19 mouse cellular contexts compared by ENCODE assay signal in the genomic region with DNA sequence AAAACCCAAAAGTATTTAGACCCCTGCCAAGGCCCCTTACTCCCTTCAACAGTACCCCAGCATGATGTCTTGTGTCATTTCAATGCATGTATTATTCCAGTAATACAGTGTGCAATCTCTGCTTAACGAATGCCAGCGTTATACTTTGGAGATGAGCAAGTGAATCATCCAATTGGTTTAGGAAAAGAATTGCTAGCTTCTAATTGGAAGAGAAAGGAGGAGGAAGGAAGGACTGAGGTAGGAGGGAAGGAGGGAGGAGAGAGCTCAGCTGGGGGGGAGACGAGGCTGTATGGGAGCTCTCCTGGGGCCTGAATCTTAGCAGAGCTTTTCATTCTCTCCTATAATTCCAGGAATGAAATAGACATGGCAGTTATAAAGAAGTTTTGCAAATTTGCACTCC. TPM values are rescaled to one million over a fixed set of nuclear protein-coding genes. Genes with fewer than 3 reads are reported as not detected.
A peak's percentile ranks its signal among the peaks of the same experiment; 100 is the strongest.
DNase-seq lines count a peak whose midpoint lies in the region; ATAC-seq and TF ChIP-seq lines count a peak whose summit lies in the region.
"Had no signal": no experiment of that assay in that cellular context is flagged by ENCODE, and none has a peak within 500 bp of the region (broad histone marks: within the 10 kb centered on the region; RNA-seq: fewer than 3 reads in every experiment).

No protein-coding gene starts in this region.

- TF ChIP-seq CTCF in forebrain, postnatal 0 days (IDR thresholded peaks at IDR 0.05; ENCODE audit: low read depth), result no peak
- no peak for TF ChIP-seq CTCF in midbrain, postnatal 0 days (IDR thresholded peaks at IDR 0.05)
- TF ChIP-seq CTCF in thymus, adult 2 months (IDR thresholded peaks at IDR 0.05; ENCODE audit: borderline replicate concordance, control insufficient read depth, extremely low read depth, insufficient read depth, low read length, poor library complexity), result no peak

- H3K27ac ChIP-seq in forebrain, postnatal 0 days (ENCODE audit: low read depth, low read length), result no peak overlapping the region
- no peak overlapping the region for H3K27ac ChIP-seq in forebrain, embryonic 14.5 days (ENCODE audit: low read depth, low read length)
- no peak overlapping the region for H3K27ac ChIP-seq in hindbrain, embryonic 14.5 days
- H3K27ac ChIP-seq in hindbrain, embryonic 11.5 days (ENCODE audit: low read depth, low read length), result no peak overlapping the region
- no peak overlapping the region for H3K27ac ChIP-seq in midbrain, postnatal 0 days (ENCODE audit: low read depth, low read length)
- no peak overlapping the region for H3K27ac ChIP-seq in midbrain, embryonic 16.5 days (ENCODE audit: low read length)
- no peak overlapping the region for H3K27ac ChIP-seq in thymus, adult 2 months (ENCODE audit: control insufficient read depth, insufficient read depth, low read length)
- H3K27ac ChIP-seq: embryonic facial prominence, embryonic 15.5 days; heart, adult 2 months; intestine, embryonic 15.5 days had no signal

- no peak overlapping the region for H3K9ac ChIP-seq in forebrain, postnatal 0 days
- no peak overlapping the region for H3K9ac ChIP-seq in forebrain, embryonic 14.5 days (ENCODE audit: low read length)
- H3K9ac ChIP-seq in hindbrain, embryonic 14.5 days, result no peak overlapping the region
- no peak overlapping the region for H3K9ac ChIP-seq in hindbrain, embryonic 11.5 days (ENCODE audit: low read depth, low read length)
- H3K9ac ChIP-seq in midbrain, postnatal 0 days (replicated peaks; ENCODE audit: low read length, poor library complexity, severe bottlenecking), result no peak overlapping the region
- no peak overlapping the region for H3K9ac ChIP-seq in midbrain, embryonic 16.5 days (ENCODE audit: low read depth, low read length)
- H3K9ac ChIP-seq: embryonic facial prominence, embryonic 15.5 days; heart, embryonic 12.5 days; intestine, embryonic 15.5 days had no signal

- ATAC-seq in forebrain, postnatal 0 days, result peak; percentile 75; the same call in 1 of the 2 replicates
- no peak for ATAC-seq in forebrain, embryonic 14.5 days
- ATAC-seq in hindbrain, embryonic 14.5 days (ENCODE audit: low FRiP score), result peak; percentile 43; the same call in 1 of the 2 replicates
- no peak for ATAC-seq in hindbrain, embryonic 11.5 days (ENCODE audit: low FRiP score)
- ATAC-seq in midbrain, postnatal 0 days (ENCODE audit: low FRiP score), result no peak
- ATAC-seq in midbrain, embryonic 16.5 days, result no peak
- ATAC-seq: intestine, embryonic 15.5 days had no signal

- H3K4me1 ChIP-seq in forebrain, postnatal 0 days (ENCODE audit: insufficient read depth), result 0 out of 2 replicates have a peak, but pooled peaks cover 2% of the 10 kb centered on the region
- no peaks in the 10 kb centered on the region for H3K4me1 ChIP-seq in forebrain, embryonic 14.5 days (ENCODE audit: control insufficient read depth, insufficient read depth, low read length)
- no peaks in the 10 kb centered on the region for H3K4me1 ChIP-seq in hindbrain, embryonic 14.5 days (replicated peaks; ENCODE audit: control insufficient read depth, insufficient read depth, low read length)
- no peaks in the 10 kb centered on the region for H3K4me1 ChIP-seq in hindbrain, embryonic 11.5 days (replicated peaks; ENCODE audit: control insufficient read depth, insufficient read depth, low read length)
- H3K4me1 ChIP-seq in midbrain, postnatal 0 days (ENCODE audit: insufficient read depth, low read length), result no peaks in the 10 kb centered on the region
- no peaks in the 10 kb centered on the region for H3K4me1 ChIP-seq in midbrain, embryonic 16.5 days (ENCODE audit: control insufficient read depth, insufficient read depth, low read length)
- no peaks in the 10 kb centered on the region for H3K4me1 ChIP-seq in thymus, adult 2 months (replicated peaks; ENCODE audit: control insufficient read depth, insufficient read depth, low read length)
- H3K4me1 ChIP-seq: embryonic facial prominence, embryonic 15.5 days; intestine, embryonic 15.5 days had no signal

- no peaks in the 10 kb centered on the region for H3K27me3 ChIP-seq in forebrain, postnatal 0 days (ENCODE audit: insufficient read depth, low read length)
- no peaks in the 10 kb centered on the region for H3K27me3 ChIP-seq in forebrain, embryonic 14.5 days (replicated peaks; ENCODE audit: control insufficient read depth, insufficient read depth, low read length)
- no peaks in the 10 kb centered on the region for H3K27me3 ChIP-seq in hindbrain, embryonic 14.5 days (ENCODE audit: control insufficient read depth, insufficient read depth, low read length)
- no peaks in the 10 kb centered on the region for H3K27me3 ChIP-seq in hindbrain, embryonic 11.5 days (ENCODE audit: control insufficient read depth, insufficient read depth, low read length)
- H3K27me3 ChIP-seq in midbrain, postnatal 0 days (ENCODE audit: insufficient read depth, low read length), result no peaks in the 10 kb centered on the region
- no peaks in the 10 kb centered on the region for H3K27me3 ChIP-seq in midbrain, embryonic 16.5 days (ENCODE audit: control insufficient read depth, insufficient read depth, low read depth, low read length)
- no peaks in the 10 kb centered on the region for H3K27me3 ChIP-seq in thymus, adult 2 months (ENCODE audit: control insufficient read depth, insufficient read depth, low read length)
- H3K27me3 ChIP-seq: embryonic facial prominence, embryonic 15.5 days; heart, embryonic 12.5 days; intestine, embryonic 15.5 days had no signal

- no peak overlapping the region for H3K4me2 ChIP-seq in forebrain, postnatal 0 days (ENCODE audit: low read depth)
- no peak overlapping the region for H3K4me2 ChIP-seq in forebrain, embryonic 14.5 days (ENCODE audit: low read length)
- no peak overlapping the region for H3K4me2 ChIP-seq in hindbrain, embryonic 14.5 days (replicated peaks)
- no peak overlapping the region for H3K4me2 ChIP-seq in hindbrain, embryonic 11.5 days (replicated peaks; ENCODE audit: low read depth, low read length)
- H3K4me2 ChIP-seq in midbrain, postnatal 0 days (ENCODE audit: low read depth, low read length, poor library complexity, severe bottlenecking), result 0 out of 2 replicates have a peak overlapping the region, but pooled peaks have one; percentile 4
- H3K4me2 ChIP-seq in midbrain, embryonic 16.5 days (ENCODE audit: low read length), result no peak overlapping the region
- H3K4me2 ChIP-seq: embryonic facial prominence, embryonic 15.5 days; heart, embryonic 12.5 days; intestine, embryonic 15.5 days had no signal

- no peak for DNase-seq in forebrain, postnatal 0 days
- DNase-seq in forebrain, embryonic 14.5 days (ENCODE audit: low spot score), result no peak
- no peak for DNase-seq in hindbrain, embryonic 14.5 days (ENCODE audit: low spot score)
- no peak for DNase-seq in hindbrain, embryonic 11.5 days (ENCODE audit: low spot score)
- peak; percentile 15 for DNase-seq in midbrain, postnatal 0 days (ENCODE audit: low spot score)
- DNase-seq in thymus, adult 2 months, result no peak
- DNase-seq: adrenal gland, adult 2 months; adrenal gland, postnatal 25 days; cerebellum, adult 11-12 months; cerebellum, adult 9-10 months; cerebellum, postnatal 36 days; heart, adult 2 months; kidney, adult 18-20 months; kidney, postnatal 10 days had no signal

- no peak overlapping the region for H3K4me3 ChIP-seq in forebrain, postnatal 0 days (ENCODE audit: low read depth, low read length)
- H3K4me3 ChIP-seq in forebrain, embryonic 14.5 days (ENCODE audit: low read depth, low read length), result no peak overlapping the region
- H3K4me3 ChIP-seq in hindbrain, embryonic 14.5 days (replicated peaks; ENCODE audit: low read length), result no peak overlapping the region
- no peak overlapping the region for H3K4me3 ChIP-seq in hindbrain, embryonic 11.5 days (ENCODE audit: low read depth, low read length)
- H3K4me3 ChIP-seq in midbrain, postnatal 0 days (ENCODE audit: low read depth, low read length), result no peak overlapping the region
- no peak overlapping the region for H3K4me3 ChIP-seq in midbrain, embryonic 16.5 days (ENCODE audit: low read depth, low read length)
- no peak overlapping the region for H3K4me3 ChIP-seq in thymus, adult 2 months (ENCODE audit: control insufficient read depth, insufficient read depth, low read length)
- H3K4me3 ChIP-seq: embryonic facial prominence, embryonic 15.5 days; erythroblast, embryonic 14.5 days; heart, adult 2 months; heart, embryonic 12.5 days; intestine, embryonic 15.5 days had no signal

- no peaks in the 10 kb centered on the region for H3K9me3 ChIP-seq in forebrain, postnatal 0 days (ENCODE audit: low read length)
- H3K9me3 ChIP-seq in forebrain, embryonic 14.5 days (replicated peaks; ENCODE audit: control insufficient read depth, low read length), result no peaks in the 10 kb centered on the region
- no peaks in the 10 kb centered on the region for H3K9me3 ChIP-seq in hindbrain, embryonic 14.5 days (ENCODE audit: control insufficient read depth, low read length)
- H3K9me3 ChIP-seq in hindbrain, embryonic 11.5 days (ENCODE audit: control insufficient read depth, low read length), result no peaks in the 10 kb centered on the region
- H3K9me3 ChIP-seq in midbrain, postnatal 0 days (ENCODE audit: low read length), result no peaks in the 10 kb centered on the region
- no peaks in the 10 kb centered on the region for H3K9me3 ChIP-seq in midbrain, embryonic 16.5 days (replicated peaks; ENCODE audit: control insufficient read depth, low read length, poor library complexity, severe bottlenecking)
- H3K9me3 ChIP-seq: embryonic facial prominence, embryonic 15.5 days; heart, embryonic 12.5 days; intestine, embryonic 15.5 days had no signal

- no peak for TF ChIP-seq POLR2A in thymus, adult 2 months (IDR thresholded peaks at IDR 0.05; ENCODE audit: control insufficient read depth, extremely low read depth, insufficient read depth, low read length, poor library complexity)

- WGBS in forebrain, postnatal 0 days, result 21% methylated on average over 3 of the region's 3 CpGs
- WGBS in forebrain, embryonic 14.5 days, result 6% methylated on average over 3 of the region's 3 CpGs
- 41% methylated on average over 3 of the region's 3 CpGs for WGBS in hindbrain, embryonic 14.5 days
- 53% methylated on average over 3 of the region's 3 CpGs for WGBS in hindbrain, embryonic 11.5 days
- WGBS in midbrain, postnatal 0 days, result 16% methylated on average over 3 of the region's 3 CpGs
- WGBS in midbrain, embryonic 16.5 days, result 30% methylated on average over 3 of the region's 3 CpGs
- WGBS in thymus, adult 2 months, result 97% methylated on average over 3 of the region's 3 CpGs

- no peaks in the 10 kb centered on the region for H3K36me3 ChIP-seq in forebrain, postnatal 0 days (ENCODE audit: insufficient read depth)
- H3K36me3 ChIP-seq in forebrain, embryonic 14.5 days (ENCODE audit: control insufficient read depth, insufficient read depth, low read length), result no peaks in the 10 kb centered on the region
- no peaks in the 10 kb centered on the region for H3K36me3 ChIP-seq in hindbrain, embryonic 14.5 days (replicated peaks; ENCODE audit: control insufficient read depth, insufficient read depth)
- H3K36me3 ChIP-seq in hindbrain, embryonic 11.5 days (ENCODE audit: control insufficient read depth, insufficient read depth, low read length), result no peaks in the 10 kb centered on the region
- H3K36me3 ChIP-seq in midbrain, postnatal 0 days (ENCODE audit: insufficient read depth, low read length), result no peaks in the 10 kb centered on the region
- no peaks in the 10 kb centered on the region for H3K36me3 ChIP-seq in midbrain, embryonic 16.5 days (ENCODE audit: control insufficient read depth, insufficient read depth, low read length)
- H3K36me3 ChIP-seq in thymus, adult 2 months (ENCODE audit: control insufficient read depth, insufficient read depth, low read length), result no peaks in the 10 kb centered on the region
- H3K36me3 ChIP-seq: embryonic facial prominence, embryonic 15.5 days; heart, embryonic 12.5 days; intestine, embryonic 15.5 days had no signal

RNA-seq across cellular contexts. Expression of a gene that starts 49.0 kb away (rescaled TPM):
- total RNA-seq in forebrain, postnatal 0 days (2014; rRNA removed), result 31.4 and 51.7 TPM in 2 replicates
- polyA plus RNA-seq in forebrain, postnatal 0 days (2015; fragmentation: Nextera tagmentation; extraction: Ambion mirVana), result 23.7 and 27.5 TPM in 2 replicates
- 48.5 and 48.8 TPM in 2 replicates for polyA plus RNA-seq in forebrain, embryonic 14.5 days (2014; fragmentation: Nextera tagmentation; extraction: Ambion mirVana)
- polyA plus RNA-seq in hindbrain, embryonic 14.5 days (2014; fragmentation: Nextera tagmentation; extraction: Ambion mirVana), result 44.6 and 48.5 TPM in 2 replicates
- polyA plus RNA-seq in hindbrain, embryonic 11.5 days (2014; fragmentation: Nextera tagmentation; extraction: Ambion mirVana), result 80.3 and 81.0 TPM in 2 replicates
- 30.2 and 42.1 TPM in 2 replicates for total RNA-seq in midbrain, postnatal 0 days (2014; rRNA removed)
- 21.3 and 21.4 TPM in 2 replicates for polyA plus RNA-seq in midbrain, postnatal 0 days (2015; fragmentation: Nextera tagmentation; extraction: Ambion mirVana)
- polyA plus RNA-seq in midbrain, embryonic 16.5 days (2015; fragmentation: Nextera tagmentation; extraction: Ambion mirVana), result 32.9 and 39.2 TPM in 2 replicates
- 29.2 and 29.7 TPM in 2 replicates for polyA plus RNA-seq in thymus, adult 2 months (2012; rRNA removed)

RNA-seq across cellular contexts. Expression of a gene that starts 58.3 kb away (rescaled TPM):
- 102 and 110 TPM in 2 replicates for total RNA-seq in forebrain, postnatal 0 days (2014; rRNA removed)
- 14.3 and 14.8 TPM in 2 replicates for polyA plus RNA-seq in forebrain, postnatal 0 days (2015; fragmentation: Nextera tagmentation; extraction: Ambion mirVana)
- polyA plus RNA-seq in forebrain, embryonic 14.5 days (2014; fragmentation: Nextera tagmentation; extraction: Ambion mirVana), result 14.5 and 16.8 TPM in 2 replicates
- 18.5 and 19.9 TPM in 2 replicates for polyA plus RNA-seq in hindbrain, embryonic 14.5 days (2014; fragmentation: Nextera tagmentation; extraction: Ambion mirVana)
- polyA plus RNA-seq in hindbrain, embryonic 11.5 days (2014; fragmentation: Nextera tagmentation; extraction: Ambion mirVana), result 13.7 and 17.7 TPM in 2 replicates
- 64.4 and 81.0 TPM in 2 replicates for total RNA-seq in midbrain, postnatal 0 days (2014; rRNA removed)
- polyA plus RNA-seq in midbrain, postnatal 0 days (2015; fragmentation: Nextera tagmentation; extraction: Ambion mirVana), result 8.6 and 9.7 TPM in 2 replicates
- 8.6 and 9.4 TPM in 2 replicates for polyA plus RNA-seq in midbrain, embryonic 16.5 days (2015; fragmentation: Nextera tagmentation; extraction: Ambion mirVana)
- 2.5 and 3.5 TPM in 2 replicates for polyA plus RNA-seq in thymus, adult 2 months (2012; rRNA removed)

Comparison
In these comparisons a context has a peak if more than half of its experiments do, and no peak if none do; other contexts are left out.
1. ATAC-seq: peak in forebrain, postnatal 0 days (single experiment) and hindbrain, embryonic 14.5 days (single experiment); none in forebrain, embryonic 14.5 days (single experiment), hindbrain, embryonic 11.5 days (single experiment), midbrain, postnatal 0 days (single experiment) and midbrain, embryonic 16.5 days (single experiment).